8 mouse cellular contexts compared by ENCODE assay signal in genomic region chr9:107985131-107986119, GRCm38 (mm10). TPM values are rescaled to one million over a fixed set of nuclear protein-coding genes. Genes with fewer than 3 reads are reported as not detected.
DNase-seq lines count a peak whose midpoint lies in the region; ATAC-seq and TF ChIP-seq lines count a peak whose summit lies in the region.

Gene Inka1 (minus strand): TSS chr9:107985879.

- peaks cover 9% of the 10 kb centered on the region; the same call in 1 of the 2 replicates for H3K36me3 ChIP-seq in embryonic facial prominence, embryonic 14.5 days (ENCODE audit: control insufficient read depth, insufficient read depth, low read length)
- no peaks in the 10 kb centered on the region; the same call in 1 of the 2 replicates for H3K36me3 ChIP-seq in heart, adult 2 months (ENCODE audit: control insufficient read depth, insufficient read depth, low read length)
- no peaks in the 10 kb centered on the region for H3K36me3 ChIP-seq in kidney, adult 2 months (ENCODE audit: control insufficient read depth, insufficient read depth, low read length)
- H3K36me3 ChIP-seq in limb, embryonic 15.5 days, result 0 out of 2 replicates have a peak, but pooled peaks cover 2% of the 10 kb centered on the region
- no peaks in the 10 kb centered on the region for H3K36me3 ChIP-seq in midbrain, embryonic 16.5 days (ENCODE audit: control insufficient read depth, insufficient read depth, low read length)

- H3K4me2 ChIP-seq in embryonic facial prominence, embryonic 14.5 days (ENCODE audit: low read depth, low read length), result peak within 1 kb of the TSS; percentile 74
- H3K4me2 ChIP-seq in limb, embryonic 15.5 days, result peak within 1 kb of the TSS; percentile 81
- H3K4me2 ChIP-seq in midbrain, embryonic 16.5 days (ENCODE audit: low read length), result peak within 1 kb of the TSS; percentile 89

- peak within 1 kb of the TSS; percentile 83 for H3K9ac ChIP-seq in embryonic facial prominence, embryonic 14.5 days (ENCODE audit: low read depth, low read length)
- peak within 1 kb of the TSS; percentile 81 for H3K9ac ChIP-seq in heart, adult 2 months (ENCODE audit: low read depth, low read length)
- peak within 1 kb of the TSS; percentile 66 for H3K9ac ChIP-seq in limb, embryonic 15.5 days
- H3K9ac ChIP-seq in midbrain, embryonic 16.5 days (ENCODE audit: low read depth, low read length), result peak within 1 kb of the TSS; percentile 59

- H3K9me3 ChIP-seq in embryonic facial prominence, embryonic 14.5 days (ENCODE audit: control insufficient read depth, low read length), result no peaks in the 10 kb centered on the region
- H3K9me3 ChIP-seq in limb, embryonic 15.5 days, result no peaks in the 10 kb centered on the region
- no peaks in the 10 kb centered on the region for H3K9me3 ChIP-seq in midbrain, embryonic 16.5 days (replicated peaks; ENCODE audit: control insufficient read depth, low read length, poor library complexity, severe bottlenecking)

- H3K27me3 ChIP-seq in embryonic facial prominence, embryonic 14.5 days (replicated peaks; ENCODE audit: control insufficient read depth, insufficient read depth, low read length), result no peaks in the 10 kb centered on the region
- H3K27me3 ChIP-seq in heart, adult 2 months (ENCODE audit: control insufficient read depth, insufficient read depth, low read length), result no peaks in the 10 kb centered on the region
- no peaks in the 10 kb centered on the region for H3K27me3 ChIP-seq in kidney, adult 2 months (replicated peaks; ENCODE audit: control insufficient read depth, insufficient read depth, low read length)
- no peaks in the 10 kb centered on the region for H3K27me3 ChIP-seq in limb, embryonic 15.5 days
- H3K27me3 ChIP-seq in midbrain, embryonic 16.5 days (ENCODE audit: control insufficient read depth, insufficient read depth, low read depth, low read length), result peaks cover 7% of the 10 kb centered on the region

- H3K4me1 ChIP-seq in embryonic facial prominence, embryonic 14.5 days (ENCODE audit: control insufficient read depth, insufficient read depth, low read length), result peaks cover 35% of the 10 kb centered on the region
- peaks cover 19% of the 10 kb centered on the region for H3K4me1 ChIP-seq in heart, adult 2 months (ENCODE audit: control insufficient read depth, insufficient read depth, low read length)
- no peaks in the 10 kb centered on the region; the same call in 1 of the 2 replicates for H3K4me1 ChIP-seq in kidney, adult 2 months (ENCODE audit: control insufficient read depth, insufficient read depth, low read length)
- peaks cover 61% of the 10 kb centered on the region for H3K4me1 ChIP-seq in limb, embryonic 15.5 days
- H3K4me1 ChIP-seq in midbrain, embryonic 16.5 days (ENCODE audit: control insufficient read depth, insufficient read depth, low read length), result peaks cover 10% of the 10 kb centered on the region

- WGBS in embryonic facial prominence, embryonic 14.5 days, result under 1% methylated on average over 43 of the region's 58 CpGs
- WGBS in heart, adult 2 months, result 2% methylated on average over 58 of the region's 58 CpGs
- WGBS in kidney, adult 2 months, result 1% methylated on average over 58 of the region's 58 CpGs
- under 1% methylated on average over 57 of the region's 58 CpGs for WGBS in limb, embryonic 15.5 days
- 1% methylated on average over 57 of the region's 58 CpGs for WGBS in midbrain, embryonic 16.5 days

- 0 out of 2 replicates have a peak, but pooled peaks have one; percentile 50 for TF ChIP-seq EP300 in heart, adult 2 months (IDR thresholded peaks at IDR 0.05; ENCODE audit: insufficient read depth, low read depth, low read length)

- peak; percentile 93 for DNase-seq in 416B (ENCODE audit: low read depth)
- DNase-seq in adrenal gland, postnatal 4 days (ENCODE audit: low spot score in 2 of 2), result peak; percentile 68 to 80
- DNase-seq in embryonic facial prominence, embryonic 14.5 days (ENCODE audit: low spot score), result peak; percentile 95
- DNase-seq in heart, adult 2 months, result peak; percentile 96
- peak; percentile 94 for DNase-seq in kidney, adult 2 months
- peak; percentile 88 to 91 for DNase-seq in spleen, postnatal 14 days (ENCODE audit: low spot score in 2 of 2)

- TF ChIP-seq POLR2A in heart, adult 2 months (IDR thresholded peaks at IDR 0.05; ENCODE audit: insufficient read depth, low read depth, low read length), result peak; percentile 93
- TF ChIP-seq POLR2A in kidney, adult 2 months (IDR thresholded peaks at IDR 0.05; ENCODE audit: low read depth, low read length), result peak; percentile 73

- ATAC-seq in embryonic facial prominence, embryonic 14.5 days (ENCODE audit: low read depth), result peak; percentile 67
- ATAC-seq in limb, embryonic 15.5 days (ENCODE audit: insufficient number of reproducible peaks, low FRiP score, low TSS enrichment, low read depth), result peak; percentile 66
- ATAC-seq in midbrain, embryonic 16.5 days, result peak; percentile 79

- peak; percentile 24; the same call in 1 of the 2 replicates for TF ChIP-seq CTCF in heart, adult 2 months (IDR thresholded peaks at IDR 0.05)
- TF ChIP-seq CTCF in kidney, adult 2 months (conservative IDR thresholded peaks at IDR 0.05; ENCODE audit: insufficient read depth, insufficient read length, low read depth, low read length), result no peak

- H3K4me3 ChIP-seq in embryonic facial prominence, embryonic 14.5 days (ENCODE audit: low read depth, low read length), result peak within 1 kb of the TSS; percentile 77
- H3K4me3 ChIP-seq in heart, adult 2 months, result peak within 1 kb of the TSS; percentile 94
- H3K4me3 ChIP-seq in kidney, adult 2 months (ENCODE audit: insufficient read depth, low read depth, low read length), result peak within 1 kb of the TSS; percentile 52
- peak within 1 kb of the TSS; percentile 70 for H3K4me3 ChIP-seq in limb, embryonic 15.5 days
- H3K4me3 ChIP-seq in midbrain, embryonic 16.5 days (ENCODE audit: low read depth, low read length), result peak within 1 kb of the TSS; percentile 49

- no peaks in the 10 kb centered on the region for H3K79me2 ChIP-seq in heart, adult 2 months (replicated peaks; ENCODE audit: control insufficient read depth, insufficient read depth, low read length)

- peak within 1 kb of the TSS; percentile 98 for H3K27ac ChIP-seq in embryonic facial prominence, embryonic 14.5 days (replicated peaks; ENCODE audit: low read depth, low read length)
- H3K27ac ChIP-seq in heart, adult 2 months, result peak within 1 kb of the TSS; percentile 97
- peak within 1 kb of the TSS; percentile 98 for H3K27ac ChIP-seq in kidney, adult 2 months (ENCODE audit: insufficient read depth, low read depth, low read length)
- peak within 1 kb of the TSS; percentile 99 for H3K27ac ChIP-seq in limb, embryonic 15.5 days
- peak within 1 kb of the TSS; percentile 53 for H3K27ac ChIP-seq in midbrain, embryonic 16.5 days (ENCODE audit: low read length)

- intact Hi-C loops in heart, adult 2 months (cut with DNase I), result loop anchor here (1.0 to 2.0 kb wide), 3 partner anchors 22 to 81 kb away; partner anchors contain the start of gene Amigo3

RNA-seq across cellular contexts. Expression of gene Inka1, which starts in this region (rescaled TPM):
- total RNA-seq in adrenal gland, postnatal 4 days (2021), result 10 to 100 TPM; 16.0 to 16.6 TPM
- polyA plus RNA-seq in embryonic facial prominence, embryonic 14.5 days (2014; fragmentation: Nextera tagmentation; extraction: Ambion mirVana), result 77.7 and 84.8 TPM in 2 replicates
- total RNA-seq in heart, adult 2 months (2021), result 1 to 10 TPM; 4.8 to 8.3 TPM
- 12.6 and 15.7 TPM in 2 replicates for polyA plus RNA-seq in heart, adult 2 months (2012; rRNA removed)
- 7.9 and 10.0 TPM in 2 replicates for polyA plus RNA-seq in kidney, adult 2 months (2012; rRNA removed)
- polyA plus RNA-seq in limb, embryonic 15.5 days (2015; fragmentation: Nextera tagmentation; extraction: Ambion mirVana), result 97.7 and 99.9 TPM in 2 replicates
- polyA plus RNA-seq in midbrain, embryonic 16.5 days (2015; fragmentation: Nextera tagmentation; extraction: Ambion mirVana), result 16.7 and 17.6 TPM in 2 replicates

Comparison
In these comparisons a context has a peak if more than half of its experiments do, and no peak if none do; other contexts are left out.
1. Peak in every context shown above with its lines: DNase-seq, ATAC-seq, H3K4me3 ChIP-seq and H3K27ac ChIP-seq.